Mouse (Mus musculus) hematopoietic stem cell, adult 5-6 weeks (primary cell): ENCODE measurements around the gene Gm10282. TPM values are rescaled to one million over a fixed set of nuclear protein-coding genes. Genes with fewer than 3 reads are reported as not detected.
A peak's percentile ranks its signal among the peaks of the same experiment; 100 is the strongest.

Experiments used
- ATAC-seq, 2 experiments: fragments of 125-278 bp in 1 of 2; replicated peaks in 1 of 2; 2 replicates each; pipeline ENCODE4 v1.8.0; 2016 to 2017; ENCODE audit warnings: inconsistent platforms in 2 of 2, mild to moderate bottlenecking in 2 of 2, moderate number of reproducible peaks in 2 of 2, low read depth in 1 of 2, moderate TSS enrichment in 1 of 2; ENCODE audit not compliant: low FRiP score in 2 of 2, poor library complexity in 2 of 2, severe bottlenecking in 2 of 2, insufficient read depth in 1 of 2, low TSS enrichment in 1 of 2
- total RNA-seq: library from RNA; stranded (forward); fragments of 172-1452, 232-1000 nt; gene quantifications from 2 replicates; pipeline ENCODE4 v1.2.3, GENCODE M21; 2017

The Gm10282 gene
- total RNA-seq, 1 experiment from 2014 or later = 35.8 TPM

DNA sequence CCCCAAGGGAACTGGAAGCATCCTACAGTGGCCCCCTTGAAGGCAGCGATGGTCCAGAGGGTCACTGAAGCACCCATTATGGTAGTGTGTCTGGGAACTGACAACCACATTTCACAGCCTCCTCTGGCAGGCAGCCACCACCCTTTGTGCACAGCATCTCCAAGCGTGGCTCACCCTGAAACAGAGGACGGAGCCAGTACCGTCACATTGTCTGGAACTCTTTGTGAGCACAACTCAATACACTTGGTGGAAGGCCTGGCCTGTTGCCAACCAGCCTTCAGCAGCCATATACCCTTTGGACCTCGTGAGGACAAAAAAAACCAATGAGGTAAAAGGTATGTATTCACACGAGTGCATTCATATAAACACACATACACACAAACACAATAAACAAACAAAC lies 3.2 kb upstream of the Gm10282 start:
- no peak for ATAC-seq

DNA sequence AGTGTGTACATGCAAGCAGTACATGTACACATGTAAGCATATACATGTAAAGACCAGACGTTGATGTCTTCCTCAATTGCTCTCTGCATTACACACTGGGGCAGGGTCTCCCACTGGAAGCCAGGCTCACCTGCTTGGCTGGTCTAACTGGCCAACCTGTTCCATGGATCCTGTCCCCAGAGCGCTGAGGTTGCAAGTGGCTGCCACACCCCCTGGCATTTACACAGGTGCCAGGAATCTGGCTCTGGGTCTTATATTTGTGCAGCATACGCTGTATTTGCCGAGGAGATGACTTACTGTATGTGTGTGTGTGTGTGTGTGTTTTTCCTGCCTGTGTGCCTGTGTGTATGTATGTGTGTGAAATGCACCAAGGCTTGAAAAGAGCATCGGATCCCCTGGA lies 1.9 kb upstream of the Gm10282 start:
- ATAC-seq = no peak

DNA sequence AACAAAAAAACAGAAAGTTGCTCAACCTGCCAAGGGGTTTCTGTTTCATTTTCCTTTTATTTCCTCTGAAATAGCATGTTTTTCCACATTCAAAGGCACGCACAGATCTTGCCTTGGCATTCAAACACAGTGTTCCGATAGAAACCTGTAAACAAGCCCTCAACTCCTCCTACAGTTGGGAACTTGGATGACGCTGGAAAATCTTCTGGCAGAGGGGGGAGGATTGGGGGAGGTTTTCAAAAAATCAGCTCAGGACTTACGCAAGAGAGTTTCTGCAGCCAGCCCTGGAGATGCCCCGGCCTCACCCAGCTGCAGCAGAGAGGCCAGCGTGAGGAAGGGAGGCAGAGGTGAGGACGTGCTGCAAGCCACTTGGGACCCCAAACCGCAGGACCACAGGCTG lies 1.4 kb downstream of the Gm10282 start:
- peak; percentile 85 to 88 for ATAC-seq

DNA sequence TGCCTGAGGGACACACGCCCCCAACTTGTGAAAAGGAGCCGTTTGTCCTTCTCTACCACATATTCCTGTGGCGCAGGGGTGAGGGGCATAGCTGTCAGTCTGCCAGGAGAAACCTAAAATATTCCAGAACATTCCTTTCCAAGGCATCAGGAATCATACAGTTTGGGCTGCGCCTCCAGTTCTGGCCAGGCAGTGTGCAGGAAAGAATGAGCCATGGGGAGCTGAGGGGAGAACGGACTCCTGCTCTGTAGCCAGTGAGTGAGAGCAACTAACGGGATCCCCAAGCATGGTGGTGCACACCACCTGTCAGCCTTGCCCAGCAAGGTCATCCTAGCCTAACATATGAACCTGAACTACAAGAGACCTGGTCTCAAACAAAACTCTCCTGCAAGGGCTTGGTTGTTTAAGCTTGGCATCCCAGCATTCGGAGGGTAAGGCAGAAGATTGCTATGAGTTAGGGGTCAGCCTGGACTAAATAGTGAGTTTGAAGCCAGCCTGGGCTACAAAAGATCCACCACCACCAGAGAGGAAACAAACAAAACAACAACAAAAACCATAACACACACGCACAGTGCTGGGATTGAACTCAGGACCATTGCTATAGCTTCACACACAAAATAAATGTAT lies 2.0 kb downstream of the Gm10282 start:
- ATAC-seq = no peak; a peak in 1 of 4 replicates

DNA sequence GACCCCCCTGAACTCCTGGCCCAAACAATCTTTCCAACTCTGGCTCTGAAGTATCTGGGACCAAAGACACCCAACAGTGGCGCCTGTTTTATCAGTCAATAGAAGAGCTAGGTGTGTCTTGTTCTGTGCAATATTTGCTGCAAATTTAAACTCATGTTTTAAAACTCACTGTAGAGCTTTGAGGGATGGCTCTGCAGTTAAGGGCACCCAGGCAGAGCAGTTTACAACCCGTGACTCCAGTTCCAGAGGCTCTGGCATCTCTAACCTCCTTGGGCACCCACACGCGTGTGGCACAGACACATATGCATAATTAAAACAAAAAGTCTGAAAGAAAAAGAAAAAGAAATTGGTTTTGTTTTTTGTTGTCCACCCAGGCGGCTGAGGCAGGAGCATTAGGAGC lies 3.6 kb downstream of the Gm10282 start:
- no peak for ATAC-seq

DNA sequence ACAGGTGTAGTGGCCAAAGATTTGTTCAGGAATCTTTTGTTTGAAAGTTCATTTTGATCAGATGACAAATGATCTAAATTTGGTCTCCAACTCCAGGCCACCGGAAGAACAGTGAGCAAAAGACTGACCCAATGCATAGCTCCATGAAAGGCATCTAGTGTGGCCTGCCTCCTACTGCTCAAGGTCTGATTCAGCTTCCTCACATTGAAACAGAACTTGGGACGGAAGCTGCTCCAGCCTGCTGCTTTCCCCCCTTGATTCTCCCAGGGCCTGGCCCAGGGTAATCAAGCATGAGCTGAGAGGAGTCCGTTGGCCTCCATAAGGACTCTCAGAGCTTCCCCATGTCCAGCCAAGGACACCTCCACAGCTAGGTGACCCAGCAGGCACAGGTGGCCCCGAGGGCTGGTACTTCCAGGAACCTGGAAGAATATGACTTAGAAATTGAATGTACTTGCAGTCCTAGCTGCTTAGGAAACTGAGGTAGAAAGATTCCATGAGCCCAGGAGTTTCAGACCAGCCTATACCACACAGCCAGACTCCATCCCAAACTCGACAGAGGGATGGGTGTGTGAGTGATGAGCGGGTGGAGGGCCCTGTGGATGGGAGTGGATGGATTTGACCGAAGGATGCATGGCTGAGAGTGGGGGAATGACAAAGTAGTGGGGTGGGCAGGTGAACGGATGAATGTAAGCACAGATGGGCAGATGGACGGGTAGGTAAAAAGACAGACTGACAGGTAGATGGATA lies 4.2 kb downstream of the Gm10282 start:
- no peak for ATAC-seq

DNA sequence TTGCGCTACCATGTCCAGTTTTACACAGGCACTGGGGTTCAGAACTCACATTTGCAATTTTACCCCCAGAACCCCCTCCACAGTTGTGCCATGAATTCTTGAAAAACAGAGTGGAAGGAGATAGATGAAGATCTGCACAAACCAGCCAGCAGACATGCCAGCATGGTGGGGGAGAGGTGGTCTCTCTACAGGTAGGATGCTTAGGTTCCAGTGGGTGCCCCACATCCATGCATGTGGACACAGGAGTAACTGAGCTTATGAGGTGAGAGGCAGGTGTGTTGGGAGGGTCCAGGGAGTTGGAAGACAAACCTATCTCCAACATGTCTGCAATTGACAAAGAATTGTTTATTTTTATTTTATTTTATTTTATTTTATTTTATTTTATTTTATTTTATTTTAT lies 6.1 kb downstream of the Gm10282 start:
- ATAC-seq = no peak

DNA sequence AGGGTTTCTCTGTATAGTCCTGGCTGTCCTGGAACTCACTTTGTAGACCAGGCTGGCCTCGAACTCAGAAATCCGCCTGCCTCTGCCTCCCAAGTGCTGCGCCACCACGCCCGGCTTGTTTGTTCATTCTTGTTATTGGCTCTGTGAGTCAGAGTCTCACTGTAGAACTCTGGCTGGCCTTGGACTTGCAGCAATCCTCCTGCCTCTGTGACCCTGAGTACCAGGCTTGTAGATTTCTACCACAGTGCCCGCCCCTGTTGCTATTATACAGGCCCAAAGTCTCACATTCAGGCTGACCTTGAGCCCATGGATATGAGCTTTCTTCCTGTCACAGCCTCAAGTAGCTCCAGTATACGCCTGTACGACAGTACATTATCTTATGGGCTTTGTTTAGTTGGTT lies 8.5 kb downstream of the Gm10282 start:
- no peak for ATAC-seq

DNA sequence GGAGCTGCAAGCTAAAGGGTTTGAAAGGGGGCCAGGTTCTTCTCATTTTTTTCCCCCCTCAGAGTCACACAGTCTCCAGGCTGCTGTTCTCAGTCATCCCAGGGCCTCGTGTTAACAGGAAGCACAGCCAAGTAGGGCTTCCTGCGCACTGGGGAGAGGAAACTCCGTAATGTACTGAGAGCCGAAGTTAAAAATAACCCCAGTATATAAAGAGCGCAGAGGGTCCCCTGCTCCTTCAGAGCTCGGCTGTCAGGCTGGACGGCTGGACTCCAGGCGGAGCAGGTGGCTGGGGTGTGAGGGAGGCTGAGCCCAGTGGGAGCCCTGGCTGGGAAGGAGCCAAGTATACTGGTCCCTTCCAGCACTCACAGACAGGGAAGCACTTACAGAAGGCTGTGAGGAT lies 9.4 kb downstream of the Gm10282 start:
- peak; percentile 91 to 96 for ATAC-seq

DNA sequence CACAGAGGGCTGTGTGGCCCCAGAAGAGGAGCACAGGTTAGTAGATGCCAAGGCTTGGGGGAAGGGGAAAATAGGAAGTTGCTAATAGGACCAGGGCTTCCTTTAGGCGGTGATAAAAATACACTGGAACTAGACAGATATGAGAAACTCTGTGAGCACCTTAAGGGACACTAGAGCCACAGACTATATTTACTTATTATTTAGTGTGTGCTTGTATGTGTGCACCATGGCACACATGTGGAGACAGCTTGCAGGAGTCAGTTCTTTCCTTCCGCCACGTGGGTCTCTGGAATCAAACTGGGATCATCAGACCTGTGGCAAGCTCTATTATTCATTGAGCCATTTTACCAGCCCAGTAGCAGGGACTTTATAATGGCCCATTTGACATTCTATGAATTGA lies 9.9 kb downstream of the Gm10282 start:
- peak in 1 of 2 experiments; percentile 14; a peak in 1 of 4 replicates for ATAC-seq

DNA sequence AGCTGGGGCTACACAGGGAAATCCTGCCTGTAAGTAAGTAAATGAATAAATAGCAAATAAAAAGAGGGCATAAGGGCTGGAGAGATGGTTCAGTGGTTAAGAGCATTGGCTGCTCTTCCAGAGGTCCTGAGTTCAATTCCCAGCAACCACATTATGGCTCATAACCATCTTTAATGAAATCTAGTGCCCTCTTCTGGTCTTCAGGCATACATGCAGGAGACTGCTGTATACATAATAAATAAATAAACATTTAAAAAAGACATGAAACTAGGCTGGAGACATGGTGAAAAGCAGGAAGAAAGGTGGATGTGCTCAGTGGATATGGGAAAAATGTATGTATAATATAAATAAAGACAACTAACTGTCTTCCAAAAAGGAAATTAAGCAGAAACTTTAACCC lies 11.8 kb downstream of the Gm10282 start:
- no peak for ATAC-seq

DNA sequence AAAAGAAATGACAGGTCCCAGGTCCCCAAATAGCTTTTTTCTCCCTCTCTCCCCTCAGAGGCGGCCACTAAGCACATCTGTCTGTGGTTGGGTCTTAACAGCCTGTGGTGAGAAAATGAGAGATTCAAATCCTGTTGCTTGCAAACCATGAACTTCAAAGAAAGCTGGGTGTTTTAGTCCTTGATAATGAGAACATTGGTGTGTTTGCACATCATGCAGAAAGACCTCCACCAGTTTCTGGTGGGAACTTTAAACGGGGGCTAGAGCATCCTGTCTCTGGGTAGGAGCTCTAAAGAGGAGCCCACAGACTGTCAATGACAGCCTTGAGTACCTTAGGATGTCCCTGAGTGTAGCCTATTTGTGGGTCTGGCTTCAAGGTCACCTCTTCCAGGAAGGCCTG lies 14.0 kb downstream of the Gm10282 start:
- no peak for ATAC-seq

DNA sequence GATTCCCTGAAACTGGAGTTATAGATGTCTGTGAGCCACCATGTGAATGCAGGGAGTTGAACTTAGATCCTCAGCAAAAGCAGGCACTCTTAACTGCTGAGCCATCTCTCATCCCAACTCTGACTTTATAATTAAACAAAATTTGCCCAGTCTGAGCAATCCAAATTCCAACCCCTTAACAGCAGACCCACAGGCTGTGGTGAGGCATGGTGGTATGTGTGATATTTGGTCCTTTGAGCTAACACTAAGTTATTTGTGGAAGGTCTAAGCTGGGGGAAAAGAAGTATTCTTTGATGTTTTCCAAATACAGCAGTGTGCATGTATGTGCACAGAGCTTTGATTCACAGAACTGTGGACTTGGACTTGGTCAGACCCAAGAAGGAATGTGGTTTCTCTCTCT lies 16.0 kb downstream of the Gm10282 start:
- no peak for ATAC-seq

DNA sequence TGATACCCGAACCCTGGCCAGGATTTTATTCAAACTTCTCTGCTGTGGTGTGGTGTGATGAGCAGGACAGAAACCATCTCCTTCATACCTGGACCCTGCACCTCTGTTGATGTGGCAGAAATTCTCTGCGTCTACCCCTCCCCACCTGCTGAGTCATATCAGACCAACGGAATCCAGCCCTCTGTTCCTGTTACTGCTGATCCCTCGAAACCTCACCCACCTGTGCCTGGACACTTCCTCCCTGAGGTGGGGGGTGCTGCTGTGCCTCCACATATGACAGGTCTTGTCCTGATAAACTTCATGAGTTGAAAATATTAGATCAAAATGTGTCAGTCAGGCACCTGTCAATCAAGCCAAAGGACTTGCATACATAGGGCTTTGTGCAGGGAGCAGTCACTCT lies 19.8 kb downstream of the Gm10282 start:
- ATAC-seq = peak in 1 of 2 experiments; percentile 21; a peak in 1 of 4 replicates

DNA sequence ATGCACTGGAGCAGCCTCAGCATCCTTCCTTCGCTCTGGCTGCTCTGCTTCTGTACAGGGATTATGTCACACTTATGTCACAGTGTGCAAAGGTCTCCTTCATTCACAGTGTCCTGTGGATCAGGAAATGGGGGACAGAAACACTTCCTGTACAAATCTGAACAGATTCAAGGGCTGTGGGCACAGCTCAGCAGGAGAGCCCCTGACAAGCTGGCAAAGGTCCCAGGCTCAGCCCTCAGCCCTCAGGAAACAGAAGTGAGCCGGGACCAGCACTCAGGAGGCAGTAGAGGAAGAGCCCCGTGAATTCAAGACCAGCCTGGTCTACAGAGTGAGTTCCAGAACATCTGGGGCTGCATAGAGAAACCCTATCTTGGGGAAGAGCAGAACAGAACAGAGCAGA lies 23.4 kb downstream of the Gm10282 start:
- ATAC-seq = peak; percentile 92 to 97

DNA sequence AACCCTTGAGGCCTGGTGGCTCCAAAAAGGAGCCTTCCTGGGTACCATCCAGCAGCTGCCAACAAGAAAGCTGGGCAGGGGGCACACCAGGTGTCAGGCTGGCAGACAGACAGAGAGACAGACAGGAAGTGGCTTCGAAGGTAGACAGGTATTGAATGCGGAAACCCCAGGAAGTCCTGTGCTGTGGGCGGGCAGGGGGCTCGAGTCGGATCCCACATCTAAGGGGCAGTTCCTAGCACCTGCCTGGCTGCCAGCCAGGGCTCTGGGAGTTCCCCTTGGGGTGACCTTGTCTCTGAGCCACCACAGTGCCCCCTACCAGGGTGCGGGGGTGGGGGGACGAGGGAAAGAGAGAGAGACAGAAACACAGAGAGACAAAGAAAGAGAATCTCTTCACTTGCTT lies 25.9 kb downstream of the Gm10282 start:
- no peak for ATAC-seq

DNA sequence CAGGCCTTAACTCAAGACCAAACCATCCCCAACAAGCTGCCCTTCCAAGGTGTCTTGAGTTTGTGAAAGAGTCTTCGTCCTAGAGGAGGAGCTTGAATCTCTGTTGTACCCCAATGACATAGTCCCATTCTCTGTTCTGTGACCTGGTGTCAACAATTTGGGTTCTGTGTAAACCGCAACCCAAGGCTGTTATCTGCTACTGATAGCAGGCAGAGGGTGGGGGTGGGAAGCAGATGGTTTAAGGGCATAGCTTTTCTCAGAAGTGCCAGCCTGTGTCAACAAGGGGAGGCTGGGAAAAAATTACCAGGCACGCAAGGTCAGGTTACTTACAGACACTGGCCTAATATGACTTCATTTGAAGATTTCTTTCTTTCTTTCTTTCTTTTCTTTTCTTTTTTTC lies 27.8 kb downstream of the Gm10282 start:
- ATAC-seq = no peak

DNA sequence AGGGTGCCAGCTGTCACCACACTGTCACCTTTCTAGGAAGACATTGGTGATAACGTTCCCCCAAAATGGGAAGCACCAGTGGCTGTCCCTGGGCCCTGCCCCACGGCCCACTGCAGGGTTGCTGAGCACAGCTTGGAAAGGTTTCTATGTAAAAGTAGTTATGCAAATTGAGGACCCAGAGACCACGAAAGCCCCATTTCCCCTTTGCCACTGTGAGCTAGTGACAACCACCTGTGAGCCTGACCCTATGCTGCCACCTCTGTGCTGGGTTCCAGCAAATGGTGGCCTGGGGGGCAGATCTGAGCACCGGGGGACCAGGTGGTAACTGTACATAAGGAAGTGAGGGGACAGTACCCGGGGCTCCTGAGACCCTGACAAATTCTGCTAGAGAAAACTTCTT lies 31.3 kb downstream of the Gm10282 start:
- ATAC-seq = peak; percentile 48 to 54; a peak in 3 of 4 replicates
